Mouse (Mus musculus) c-Kit-negative CD71-positive TER-119-positive erythroid progenitor cells, embryonic 14.5 days (primary cell): ENCODE measurements at regions not wholly inside any gene's neighbourhood (a gene's known extent, or its start where the extent isn't known, plus 50 kb on each side); places are given as distances from the start of the nearest gene placed in this dataset.

Experiments used
- DNase-seq: peaks from one replicate; pipeline ENCODE4 v3.0.0-alpha.2; 2013; ENCODE audit warnings: low read depth, low spot score

GRCm38 (mm10) chr1:79917426-79918150, 56.6 kb upstream of the Serpine2 start:
- DNase-seq, result no peak
